Mouse (Mus musculus): Measurements from ENCODE around the gene Dppa4.
"Not testable (repeated sequence)": the region's sequence is repeated elsewhere in the genome, so short reads cannot be mapped to it uniquely, and the experiment has no call there.

Dppa4 gene

DNA sequence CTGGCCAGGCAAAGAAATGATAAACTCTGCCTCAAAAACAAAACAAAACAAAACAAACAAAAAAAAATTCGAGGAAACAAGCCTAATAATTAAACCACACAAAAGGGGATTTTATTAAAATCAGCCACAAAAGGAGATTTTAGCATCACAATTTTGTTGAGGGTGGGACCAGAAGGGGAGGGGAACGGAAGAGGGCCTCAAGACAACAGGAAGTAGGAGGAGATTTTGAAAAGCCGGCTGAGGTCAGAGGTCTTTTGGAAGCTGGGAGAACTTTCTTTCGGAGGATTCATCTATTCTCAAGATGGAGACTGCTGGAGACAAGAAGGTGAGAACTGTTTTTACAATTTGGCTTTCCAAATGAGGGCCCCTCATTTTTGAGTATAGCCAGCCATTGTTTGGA, at the start of gene Dppa4:
Gene Dppa4 (plus strand): TSS at position 217 of the 400 bp plus-strand sequence.
- in situ Hi-C loops (cut with MboI; ENCODE audit: low sequenced_read_pairs), result no loop called here

DNA sequence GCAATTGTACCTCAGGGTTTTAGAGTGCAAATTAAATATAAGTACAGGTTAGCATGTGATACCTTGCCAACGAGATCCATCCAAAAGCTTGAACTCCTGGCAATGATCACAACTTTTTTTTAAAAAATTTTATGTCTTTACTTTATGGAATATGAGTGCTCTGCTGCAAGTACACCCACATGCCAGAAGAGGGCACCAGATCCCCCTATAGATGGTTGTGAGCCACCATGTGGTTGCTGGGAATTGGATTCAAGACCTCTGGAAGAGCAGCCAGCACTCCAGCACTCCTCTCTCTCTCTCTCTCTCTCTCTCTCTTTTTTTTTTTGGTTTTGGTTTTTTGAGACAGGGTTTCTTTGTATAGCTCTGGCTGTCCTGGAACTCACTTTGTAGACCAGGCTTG, 48.5 kb upstream of the Dppa4 start:
- in situ Hi-C loops (cut with MboI; ENCODE audit: low sequenced_read_pairs), result no loop called here

DNA sequence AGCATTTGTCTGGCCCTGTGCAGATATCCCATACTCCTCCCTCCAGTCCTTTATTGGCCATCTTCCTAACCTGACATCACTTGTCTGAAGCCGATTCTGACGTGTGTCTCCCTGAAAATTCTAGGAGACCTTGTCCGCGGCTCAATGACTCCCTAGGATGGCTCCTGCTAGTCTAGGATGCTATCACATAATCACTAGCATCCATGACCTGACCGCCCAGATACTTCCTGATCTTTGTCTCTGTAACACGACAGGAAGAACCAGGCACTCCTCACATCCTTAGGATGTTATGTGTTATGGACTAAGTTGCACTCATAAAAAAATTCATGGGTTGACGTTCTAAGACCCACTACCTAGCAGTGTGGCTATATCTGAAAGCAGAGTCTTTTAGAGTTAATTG, 45.9 kb upstream of the Dppa4 start:
- in situ Hi-C loops (cut with MboI; ENCODE audit: low sequenced_read_pairs), result no loop called here

DNA sequence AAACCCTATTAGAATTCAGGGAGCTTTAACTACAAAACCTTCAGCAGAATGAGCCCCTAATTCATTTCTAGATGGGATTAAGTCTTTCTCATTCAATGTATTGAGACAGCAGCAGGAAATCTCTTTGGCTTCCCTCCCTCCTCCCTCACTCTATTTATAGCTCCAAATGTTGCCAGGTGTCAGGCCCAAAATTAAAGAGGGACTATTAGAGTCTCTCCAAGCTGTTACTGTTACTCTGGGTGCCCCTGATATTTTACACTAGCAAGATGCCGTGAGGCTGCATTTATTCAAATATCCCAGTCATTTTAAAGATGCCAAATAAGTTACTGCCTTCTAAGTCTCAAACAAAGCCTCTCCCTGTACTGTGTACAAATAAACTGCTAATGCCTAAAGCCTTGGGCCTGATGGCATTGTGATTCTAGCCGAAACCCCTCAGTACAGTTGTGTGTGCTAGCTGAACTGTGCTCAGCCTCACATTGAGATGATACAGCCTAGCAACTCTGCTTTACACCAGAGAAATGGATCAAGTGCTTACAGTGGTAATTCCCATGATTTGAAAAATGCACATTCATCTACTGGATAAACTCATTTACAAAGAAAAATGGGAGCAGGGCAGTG, 36.4 kb upstream of the Dppa4 start:
- in situ Hi-C loops (cut with MboI; ENCODE audit: low sequenced_read_pairs), result no loop called here

DNA sequence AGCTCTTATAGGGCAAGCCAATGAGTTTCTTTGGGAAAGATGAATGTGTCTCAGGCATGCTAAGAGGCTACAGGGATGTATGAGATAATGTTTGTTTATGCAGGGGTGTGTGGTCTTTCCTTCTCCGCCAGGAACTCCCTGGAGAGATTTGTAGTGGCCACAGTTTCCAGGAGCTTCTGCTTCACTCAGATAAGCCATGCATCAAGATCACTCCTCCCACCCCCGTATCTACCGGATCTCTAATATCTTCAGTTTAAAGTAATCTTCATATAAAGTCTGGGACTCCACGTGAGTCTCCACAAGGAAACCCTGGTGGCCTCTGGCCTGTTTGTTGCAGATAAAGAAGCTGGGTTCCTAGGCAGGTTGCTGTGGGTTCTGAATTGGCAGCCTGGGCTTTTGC, 30.7 kb upstream of the Dppa4 start:
- in situ Hi-C loops (cut with MboI; ENCODE audit: low sequenced_read_pairs), result no loop called here

DNA sequence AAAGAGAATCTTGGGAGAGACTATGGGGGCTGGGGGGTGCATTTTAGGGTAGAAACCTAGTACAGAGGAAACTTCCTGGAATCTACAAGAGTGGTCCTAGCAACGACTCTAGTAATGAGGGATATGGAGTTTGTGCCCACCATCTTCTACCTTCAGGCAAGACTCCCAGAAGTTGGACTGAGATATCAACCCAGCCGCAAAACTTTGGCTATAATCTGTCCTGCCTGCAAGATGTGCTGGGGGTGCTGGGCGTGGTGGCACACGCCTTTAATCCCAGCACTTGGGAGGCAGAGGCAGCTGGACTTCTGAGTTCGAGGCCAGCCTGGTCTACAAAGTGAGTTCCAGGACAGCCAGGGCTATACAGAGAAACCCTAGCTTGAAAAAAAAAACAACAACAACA, 28.9 kb upstream of the Dppa4 start:
- in situ Hi-C loops (cut with MboI; ENCODE audit: low sequenced_read_pairs), result no loop called here

DNA sequence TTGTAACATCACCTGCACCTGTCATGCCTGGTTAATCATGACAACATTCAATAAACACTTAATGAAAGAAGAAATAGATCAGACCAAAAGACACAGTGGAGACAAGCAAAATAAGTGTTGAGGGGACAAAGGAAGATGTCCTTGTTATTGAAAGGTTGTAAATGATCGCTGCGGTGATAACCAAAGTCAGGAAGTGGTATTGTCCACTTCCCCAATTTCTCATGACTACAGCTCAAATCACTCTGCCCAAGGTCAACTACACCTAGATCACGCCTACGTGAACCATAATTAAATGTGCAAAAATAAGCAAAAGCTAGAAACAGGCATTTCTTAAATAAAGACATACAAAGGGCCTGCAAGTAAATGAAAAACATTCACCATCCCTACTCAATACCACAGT, 24.0 kb upstream of the Dppa4 start:
- in situ Hi-C loops (cut with MboI; ENCODE audit: low sequenced_read_pairs), result no loop called here

DNA sequence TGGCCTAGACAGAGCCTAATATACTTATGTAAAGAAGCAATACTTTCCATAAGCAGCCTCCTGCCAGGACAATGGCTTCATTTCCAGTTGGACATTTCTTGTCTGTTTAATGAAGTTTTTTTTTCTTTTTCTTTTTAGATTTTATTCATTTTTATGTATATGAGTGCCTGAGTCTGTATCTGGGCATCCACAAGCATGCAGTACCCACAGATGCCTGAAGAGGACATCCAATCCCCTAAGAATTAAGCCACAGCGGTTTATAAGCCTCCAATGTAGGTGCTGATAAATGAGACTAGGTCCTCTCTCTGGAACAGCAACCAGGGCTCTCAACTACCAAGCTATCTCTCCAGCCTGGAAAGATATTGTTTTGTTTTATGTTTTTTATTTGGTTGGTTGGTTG, 20.6 kb upstream of the Dppa4 start:
- in situ Hi-C loops (cut with MboI; ENCODE audit: low sequenced_read_pairs), result no loop called here

DNA sequence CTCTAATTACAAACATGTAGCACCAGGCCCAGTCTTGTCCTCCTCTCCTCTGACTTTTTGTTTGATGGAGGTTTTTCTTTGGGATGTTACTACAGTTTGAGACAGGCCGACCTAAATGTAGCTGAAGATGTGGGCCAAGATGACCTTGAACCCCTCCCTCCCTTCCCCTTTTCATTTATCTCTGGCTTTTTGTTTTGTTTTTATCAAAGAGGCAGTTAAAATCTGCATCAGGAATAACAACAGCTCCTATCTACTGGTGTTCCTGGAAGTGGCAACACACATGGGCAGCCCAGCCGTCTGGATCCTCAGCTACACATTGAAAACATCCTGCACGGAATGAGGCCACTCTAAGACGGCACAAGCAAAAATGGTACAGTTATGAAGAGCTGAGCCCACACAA, 17.7 kb upstream of the Dppa4 start:
- in situ Hi-C loops (cut with MboI; ENCODE audit: low sequenced_read_pairs), result no loop called here

DNA sequence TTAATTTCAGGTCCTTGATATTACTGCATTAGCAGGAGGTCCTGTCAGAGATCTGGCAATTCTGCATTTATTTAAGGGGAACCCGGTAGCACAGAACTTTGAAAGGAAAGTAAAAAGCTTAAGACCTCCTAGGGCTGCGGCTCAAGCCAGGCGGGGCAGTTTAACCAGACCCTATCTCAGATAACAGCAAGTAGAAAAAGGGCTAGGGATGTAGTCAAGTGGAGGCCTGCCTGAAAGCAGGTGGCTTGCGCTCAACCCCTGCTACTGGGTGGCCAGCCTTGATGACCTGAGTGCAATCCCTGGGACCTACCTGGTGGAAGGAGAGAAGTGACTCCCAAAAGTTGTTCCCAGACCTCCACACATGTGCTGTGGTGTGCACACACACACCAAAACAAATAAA, 6.6 kb upstream of the Dppa4 start:
- in situ Hi-C loops (cut with MboI; ENCODE audit: low sequenced_read_pairs), result no loop called here

DNA sequence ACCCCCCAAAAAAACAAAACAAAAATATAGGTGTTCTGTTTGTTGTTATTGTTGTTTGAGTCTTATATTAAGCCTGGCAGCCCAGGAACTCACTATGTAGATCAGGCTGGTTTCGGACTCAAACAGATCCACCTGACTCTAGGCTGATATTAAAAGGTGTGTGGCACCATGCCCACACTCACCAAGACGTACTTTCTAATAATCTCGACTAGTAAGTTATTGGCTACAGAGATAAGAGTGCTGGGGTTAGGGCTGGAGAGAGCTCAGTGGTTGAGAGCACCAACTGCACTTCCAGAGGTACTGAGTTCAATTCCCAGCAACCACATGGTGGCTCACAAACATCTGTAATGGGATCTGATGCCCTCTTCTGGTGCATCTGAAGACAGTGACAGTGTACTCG, 2.6 kb upstream of the Dppa4 start:
- in situ Hi-C loops (cut with MboI; ENCODE audit: low sequenced_read_pairs), result no loop called here

DNA sequence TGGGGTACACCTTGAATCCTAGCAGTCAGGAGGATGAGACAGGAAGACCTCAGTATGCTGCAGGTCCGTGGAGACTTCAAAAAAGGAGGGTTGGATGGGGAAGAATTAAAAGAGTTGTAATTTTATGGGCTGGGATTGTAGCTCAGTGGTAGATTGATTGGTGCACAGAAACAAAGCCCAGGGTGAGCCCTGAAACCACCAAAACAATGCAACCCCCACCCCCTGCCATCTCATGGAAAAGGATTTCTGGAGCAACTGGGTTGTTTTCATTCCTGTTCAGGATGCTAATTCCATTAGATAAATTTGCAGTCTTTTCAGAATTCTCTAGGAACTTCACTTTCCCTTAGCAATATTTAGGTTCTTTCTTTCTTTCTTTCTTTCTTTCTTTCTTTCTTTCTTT, 732 bp upstream of the Dppa4 start:
- in situ Hi-C loops (cut with MboI; ENCODE audit: low sequenced_read_pairs), result no loop called here

DNA sequence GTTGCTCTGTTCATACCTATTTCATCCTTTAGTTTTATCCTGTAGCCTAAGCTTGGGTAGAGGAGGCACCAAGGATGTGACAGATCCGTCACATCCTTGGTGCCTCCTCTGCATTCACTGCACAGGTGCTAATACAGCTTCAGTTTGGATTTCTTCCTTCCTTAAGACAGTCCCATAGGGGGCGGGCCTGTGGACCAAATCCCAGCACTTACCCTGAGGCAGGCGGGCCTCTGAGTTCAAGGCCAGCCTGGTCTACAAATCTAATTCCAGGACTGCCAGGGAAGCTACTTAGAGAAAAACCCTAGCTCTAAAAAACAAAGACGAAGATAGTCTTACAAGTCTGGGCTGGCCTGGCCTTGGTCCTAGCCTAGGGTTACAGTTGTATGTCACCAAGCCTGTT, 2.0 kb downstream of the Dppa4 start:
- in situ Hi-C loops (cut with MboI; ENCODE audit: low sequenced_read_pairs), result no loop called here

DNA sequence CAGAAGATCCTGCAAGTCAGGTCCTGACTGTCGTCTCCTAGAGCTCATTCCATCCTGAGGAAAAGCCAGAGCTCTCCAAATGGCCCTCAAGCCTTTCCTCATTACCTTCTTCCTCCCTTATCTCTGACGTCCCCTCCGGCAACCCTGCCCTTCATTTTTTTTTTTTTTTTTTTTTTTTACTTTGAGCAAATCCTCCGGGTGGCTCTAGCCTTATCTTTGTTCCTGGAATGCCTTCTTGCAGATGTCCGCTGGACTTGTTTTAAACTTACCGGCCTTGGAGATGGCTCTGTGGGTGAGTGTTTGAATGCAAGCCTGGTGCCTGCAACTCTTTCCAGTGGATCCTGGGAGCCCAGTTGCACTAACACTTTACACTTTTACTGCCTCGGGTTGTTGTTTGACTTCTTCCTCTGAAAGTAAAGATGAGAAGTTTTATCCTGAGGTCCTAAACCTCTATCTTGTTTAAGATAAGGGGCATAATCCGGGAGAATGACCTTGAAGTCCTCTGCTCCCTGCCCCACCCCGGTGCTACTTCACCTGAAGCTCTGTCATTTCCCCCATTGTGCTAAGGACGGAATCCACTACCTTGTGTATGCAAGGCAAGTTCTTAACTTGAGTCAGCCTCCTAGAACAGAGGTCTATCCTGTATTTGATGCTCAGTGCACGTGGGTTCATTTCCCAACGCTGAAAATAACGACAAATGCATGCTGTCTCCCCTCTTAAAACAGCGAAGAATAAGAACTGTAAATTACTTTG, 14.0 kb downstream of the Dppa4 start:
- in situ Hi-C loops (cut with MboI; ENCODE audit: low sequenced_read_pairs), result no loop called here

DNA sequence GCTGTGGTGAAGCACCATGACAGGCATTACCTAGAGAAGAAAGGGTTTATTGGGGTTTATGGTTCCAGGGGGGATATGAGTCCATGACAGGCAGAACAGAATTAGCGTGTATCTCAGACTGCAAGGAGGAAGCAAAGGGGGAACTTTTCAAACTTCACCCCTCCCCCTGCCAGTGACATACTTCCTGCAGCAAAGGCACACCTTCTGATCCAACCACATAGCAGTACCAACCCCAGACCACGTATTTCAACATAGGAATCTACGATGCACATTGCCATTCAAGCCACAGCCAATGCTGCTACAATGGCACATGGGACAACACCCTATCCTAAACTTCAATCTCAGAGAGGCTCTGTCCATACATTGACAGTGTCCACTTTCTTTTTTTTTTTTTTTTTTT, 16.4 kb downstream of the Dppa4 start:
- in situ Hi-C loops (cut with MboI; ENCODE audit: low sequenced_read_pairs), result no loop called here

DNA sequence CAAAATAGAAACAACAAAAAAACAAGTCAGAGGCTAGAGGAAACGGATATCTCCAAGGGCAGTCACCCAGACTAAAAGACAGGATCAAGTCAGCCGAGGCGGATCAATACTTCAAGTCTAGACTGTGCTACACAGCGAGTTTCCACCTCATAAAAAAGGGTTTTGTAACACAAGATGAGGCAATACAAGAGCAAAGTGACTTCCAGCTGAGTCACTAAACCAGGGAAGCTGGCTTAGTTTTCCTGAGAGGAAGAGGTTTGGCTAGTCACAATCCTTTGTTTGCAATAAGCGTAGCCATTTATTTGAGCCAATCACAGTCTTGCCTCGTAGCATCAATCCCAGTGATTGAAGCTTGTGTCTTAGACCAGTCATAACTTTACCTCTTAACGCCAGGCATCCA, 20.0 kb downstream of the Dppa4 start, which contains the start of gene Dppa2:
Gene Dppa2 (plus strand): TSS at position 400 of the 400 bp plus-strand sequence.
- in situ Hi-C loops (cut with MboI; ENCODE audit: low sequenced_read_pairs), result no loop called here

DNA sequence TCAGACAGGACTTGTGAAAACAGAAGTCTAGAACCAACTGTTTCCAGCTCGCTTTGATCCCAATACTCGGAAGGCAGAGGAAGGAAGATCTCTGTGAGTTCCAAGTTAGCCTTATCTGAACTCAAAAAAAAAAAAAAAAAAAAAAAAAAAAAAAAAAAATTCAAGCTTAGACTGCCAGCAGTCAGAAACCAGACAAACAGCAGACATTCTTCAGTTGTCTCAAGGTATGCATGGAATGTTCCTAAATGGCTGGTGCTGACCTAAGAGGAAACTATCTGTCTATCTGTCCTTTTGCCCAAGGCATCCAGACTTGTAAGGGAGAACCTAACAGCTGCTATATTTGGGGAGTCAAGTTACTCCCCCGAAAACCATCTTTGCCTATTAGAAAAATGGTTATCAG, 20.4 kb downstream of the Dppa4 start:
- in situ Hi-C loops (cut with MboI; ENCODE audit: low sequenced_read_pairs), result no loop called here

DNA sequence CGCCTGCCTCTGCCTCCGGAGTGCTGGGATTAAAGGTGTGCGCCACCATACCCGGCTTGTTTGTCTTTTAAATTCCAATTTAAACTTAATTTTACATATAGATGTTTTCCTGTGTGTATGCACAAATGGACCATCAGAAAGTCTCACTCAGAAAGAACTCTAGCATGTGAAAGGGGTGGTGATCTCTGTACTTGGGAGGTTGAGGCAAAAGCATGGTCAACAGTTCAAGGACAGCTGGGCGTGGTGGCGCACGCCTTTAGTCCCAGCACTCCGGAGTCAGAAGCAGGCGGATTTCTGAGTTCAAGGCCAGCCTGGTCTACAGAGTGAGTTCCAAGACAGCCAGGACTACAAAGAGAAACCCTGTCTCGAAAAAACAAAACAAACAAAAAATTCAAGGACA, 25.4 kb downstream of the Dppa4 start:
- in situ Hi-C loops (cut with MboI; ENCODE audit: low sequenced_read_pairs), result not testable (repeated sequence)

DNA sequence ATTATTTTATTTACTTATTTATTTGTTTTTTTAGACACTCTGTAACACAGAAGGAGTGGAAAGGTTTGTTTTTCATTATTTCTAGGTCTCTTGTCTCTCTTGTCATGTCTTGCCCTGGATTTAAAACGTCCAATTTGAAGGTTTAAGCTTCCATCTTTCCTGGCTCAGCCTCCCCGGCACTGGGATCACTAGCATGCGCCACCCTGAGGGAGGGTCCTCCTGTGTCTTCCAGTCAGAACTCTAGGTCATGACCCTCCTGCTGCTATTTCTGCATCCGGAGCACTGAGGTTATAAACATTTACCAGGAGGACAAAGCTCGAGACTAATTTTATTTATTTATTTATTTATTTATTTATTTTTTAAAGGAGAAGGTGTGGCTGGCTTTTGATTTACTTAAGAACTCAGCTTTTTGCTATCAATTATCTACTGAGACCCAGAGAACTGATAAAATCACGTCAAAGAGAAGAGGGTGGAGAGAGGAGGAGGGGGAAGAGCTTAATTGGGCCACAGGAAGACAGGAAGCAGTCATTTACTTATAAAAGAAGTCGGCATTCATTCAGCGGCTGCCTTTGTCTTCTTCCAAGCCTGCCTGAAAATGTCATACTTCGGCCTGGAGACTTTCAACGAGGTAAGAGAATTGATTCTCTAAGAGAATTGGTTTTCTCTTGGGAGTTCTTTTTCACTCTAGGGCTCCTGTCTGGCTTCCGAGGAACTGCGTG, 26.5 kb downstream of the Dppa4 start:
- in situ Hi-C loops (cut with MboI; ENCODE audit: low sequenced_read_pairs), result no loop called here

DNA sequence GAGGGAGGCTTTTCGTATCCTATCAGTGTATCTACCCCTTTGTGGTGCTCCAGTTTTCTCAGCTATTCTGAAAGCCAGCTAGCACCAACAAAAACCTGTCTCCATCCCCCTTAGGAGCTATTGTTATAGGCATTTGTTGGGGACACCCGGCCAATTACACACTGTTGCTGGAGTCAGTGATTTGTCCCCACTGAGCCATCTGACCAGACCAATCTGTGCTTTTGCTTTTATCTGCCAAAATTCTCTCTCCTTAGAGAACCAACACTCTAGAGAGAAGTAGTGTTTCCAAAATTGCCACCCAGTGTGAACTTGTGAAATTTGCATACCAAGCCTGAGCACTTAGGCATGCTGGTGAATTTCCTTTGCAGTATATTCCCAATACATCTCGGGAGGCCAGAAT, 31.8 kb downstream of the Dppa4 start:
- in situ Hi-C loops (cut with MboI; ENCODE audit: low sequenced_read_pairs), result no loop called here

DNA sequence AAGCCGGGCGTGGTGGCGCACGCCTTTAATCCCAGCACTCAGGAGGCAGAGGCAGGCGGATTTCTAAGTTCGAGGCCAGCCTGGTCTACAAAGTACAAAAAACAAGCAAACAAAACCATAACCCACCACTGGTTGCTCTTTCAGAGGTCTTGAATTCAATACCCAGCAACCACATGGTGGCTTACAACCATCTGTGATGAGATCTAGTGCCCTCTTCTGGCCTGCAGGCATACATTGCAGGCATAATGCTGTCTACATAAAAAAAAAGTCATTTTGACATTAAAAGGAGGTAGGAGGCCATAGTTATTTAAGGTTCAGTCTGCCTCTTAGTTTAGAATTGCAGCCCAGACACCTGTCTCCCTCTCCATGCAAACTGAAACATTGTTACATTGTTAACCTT, 37.2 kb downstream of the Dppa4 start:
- in situ Hi-C loops (cut with MboI; ENCODE audit: low sequenced_read_pairs), result no loop called here

DNA sequence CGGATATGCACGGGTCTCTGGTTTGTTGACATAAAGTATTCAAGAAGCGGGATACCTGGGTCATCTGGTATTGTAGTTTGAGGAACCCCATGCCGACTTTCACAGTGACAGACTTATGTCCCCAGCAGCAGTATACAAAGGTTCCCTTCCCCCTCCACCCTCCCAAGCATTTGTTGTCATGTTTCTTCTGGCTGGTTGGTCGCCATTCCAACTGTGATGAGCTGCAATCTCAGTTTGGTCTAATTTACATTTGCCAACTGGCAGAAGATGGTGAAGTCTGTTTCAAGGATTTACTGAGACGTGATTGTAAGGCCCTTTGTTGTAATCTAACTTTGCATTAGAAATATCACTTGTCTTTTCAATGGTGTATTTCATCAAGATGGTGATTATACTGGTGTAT, 39.6 kb downstream of the Dppa4 start:
- in situ Hi-C loops (cut with MboI; ENCODE audit: low sequenced_read_pairs), result no loop called here
